ENCODE assay signal across 11 mouse cellular contexts in genomic region chr3:135586471-135586880, GRCm38 (mm10).
DNase-seq lines count a peak whose midpoint lies in the region; ATAC-seq and TF ChIP-seq lines count a peak whose summit lies in the region.
"Had no signal": no experiment of that assay in that cellular context is flagged by ENCODE, and none has a peak within 500 bp of the region (broad histone marks: within the 10 kb centered on the region; RNA-seq: fewer than 3 reads in every experiment).

No protein-coding gene starts in this region.

- TF ChIP-seq POLR2A in thymus, adult 2 months (IDR thresholded peaks at IDR 0.05; ENCODE audit: control insufficient read depth, extremely low read depth, insufficient read depth, low read length, poor library complexity), result no peak

- no peak overlapping the region for H3K9ac ChIP-seq in liver, embryonic 11.5 days (ENCODE audit: low read depth, low read length)
- no peak overlapping the region for H3K9ac ChIP-seq in forebrain, embryonic 16.5 days (replicated peaks; ENCODE audit: low read depth, low read length)
- H3K9ac ChIP-seq: hindbrain, embryonic 15.5 days; limb, embryonic 15.5 days; midbrain, embryonic 15.5 days had no signal

- intact Hi-C loops in gastrocnemius, adult 2 months (cut with DNase I), result no loop called here

- WGBS in thymus, adult 2 months, result 95% methylated on average over 4 of the region's 4 CpGs
- whole genome bisulfite sequencing in liver, embryonic 11.5 days, result 76% methylated on average over 4 of the region's 4 CpGs
- WGBS in forebrain, embryonic 16.5 days, result 83% methylated on average over 4 of the region's 4 CpGs

- no peak for TF ChIP-seq CTCF in gastrocnemius, adult 2 months (IDR thresholded peaks at IDR 0.05)
- no peak for TF ChIP-seq CTCF in thymus, adult 2 months (IDR thresholded peaks at IDR 0.05; ENCODE audit: borderline replicate concordance, control insufficient read depth, extremely low read depth, insufficient read depth, low read length, poor library complexity)

- H3K9me3 ChIP-seq in liver, embryonic 11.5 days (ENCODE audit: control insufficient read depth, low read length), result no peaks in the 10 kb centered on the region
- H3K9me3 ChIP-seq in forebrain, embryonic 16.5 days (ENCODE audit: control insufficient read depth, low read length), result no peaks in the 10 kb centered on the region
- H3K9me3 ChIP-seq: hindbrain, embryonic 15.5 days; limb, embryonic 15.5 days; midbrain, embryonic 15.5 days had no signal

- H3K36me3 ChIP-seq in thymus, adult 2 months (ENCODE audit: control insufficient read depth, insufficient read depth, low read length), result peaks cover 39% of the 10 kb centered on the region
- peaks cover 22% of the 10 kb centered on the region for H3K36me3 ChIP-seq in liver, embryonic 11.5 days (ENCODE audit: control insufficient read depth, insufficient read depth, low read length)
- peaks cover 4% of the 10 kb centered on the region; the same call in 1 of the 2 replicates for H3K36me3 ChIP-seq in forebrain, embryonic 16.5 days (ENCODE audit: control insufficient read depth, insufficient read depth)
- H3K36me3 ChIP-seq: midbrain, embryonic 15.5 days had no signal

- H3K4me2 ChIP-seq in liver, embryonic 11.5 days, result no peak overlapping the region
- H3K4me2 ChIP-seq in forebrain, embryonic 16.5 days (ENCODE audit: low read length), result no peak overlapping the region
- H3K4me2 ChIP-seq: hindbrain, embryonic 15.5 days; limb, embryonic 15.5 days; midbrain, embryonic 15.5 days had no signal

- no peaks in the 10 kb centered on the region for H3K27me3 ChIP-seq in thymus, adult 2 months (ENCODE audit: control insufficient read depth, insufficient read depth, low read length)
- no peaks in the 10 kb centered on the region for H3K27me3 ChIP-seq in liver, embryonic 11.5 days (replicated peaks; ENCODE audit: control insufficient read depth, insufficient read depth, low read length)
- H3K27me3 ChIP-seq in forebrain, embryonic 16.5 days (replicated peaks; ENCODE audit: control insufficient read depth, insufficient read depth, low read length), result no peaks in the 10 kb centered on the region
- H3K27me3 ChIP-seq: hindbrain, embryonic 15.5 days; limb, embryonic 15.5 days; midbrain, embryonic 15.5 days had no signal

- no peak overlapping the region for H3K4me3 ChIP-seq in gastrocnemius, adult 2 months
- no peak overlapping the region for H3K4me3 ChIP-seq in thymus, adult 2 months (ENCODE audit: control insufficient read depth, insufficient read depth, low read length)
- H3K4me3 ChIP-seq in liver, embryonic 11.5 days (ENCODE audit: low read depth, low read length), result no peak overlapping the region
- no peak overlapping the region for H3K4me3 ChIP-seq in forebrain, embryonic 16.5 days (replicated peaks; ENCODE audit: low read length)
- H3K4me3 ChIP-seq: hindbrain, embryonic 15.5 days; limb, embryonic 15.5 days; midbrain, embryonic 15.5 days had no signal

- peak; percentile 36 for DNase-seq in gastrocnemius, adult 2 months
- DNase-seq in gastrocnemius, adult 8-10 months (ENCODE audit: low spot score in 2 of 2), result no peak
- DNase-seq in thymus, postnatal 0 days (ENCODE audit: low spot score), result peak; percentile 29
- no peak for DNase-seq in thymus, adult 2 months
- DNase-seq in liver, embryonic 11.5 days (ENCODE audit: low spot score), result no peak
- no peak for DNase-seq in cerebellum, adult 11-12 months

- peak; percentile 61 for ATAC-seq in liver, embryonic 11.5 days (replicated peaks; ENCODE audit: low FRiP score)
- no peak for ATAC-seq in cerebellum, adult (ENCODE audit: insufficient number of reproducible peaks, low FRiP score, low TSS enrichment)
- ATAC-seq in forebrain, embryonic 16.5 days, result no peak
- ATAC-seq: midbrain, embryonic 15.5 days had no signal

- H3K27ac ChIP-seq in gastrocnemius, adult 2 months, result peak overlapping the region; percentile 59
- no peak overlapping the region for H3K27ac ChIP-seq in thymus, adult 2 months (ENCODE audit: control insufficient read depth, insufficient read depth, low read length)
- H3K27ac ChIP-seq in liver, embryonic 11.5 days (ENCODE audit: low read depth, low read length), result no peak overlapping the region
- H3K27ac ChIP-seq in forebrain, embryonic 16.5 days (ENCODE audit: low read length), result no peak overlapping the region
- H3K27ac ChIP-seq: hindbrain, embryonic 15.5 days; limb, embryonic 15.5 days; midbrain, embryonic 15.5 days had no signal

- H3K4me1 ChIP-seq in thymus, adult 2 months (replicated peaks; ENCODE audit: control insufficient read depth, insufficient read depth, low read length), result peaks cover 14% of the 10 kb centered on the region
- H3K4me1 ChIP-seq in liver, embryonic 11.5 days (replicated peaks; ENCODE audit: control insufficient read depth, insufficient read depth, low read length), result peaks cover 21% of the 10 kb centered on the region
- H3K4me1 ChIP-seq in forebrain, embryonic 16.5 days (replicated peaks; ENCODE audit: control insufficient read depth, insufficient read depth, low read length), result peaks cover 7% of the 10 kb centered on the region

Comparison
In these comparisons a context has a peak if more than half of its experiments do, and no peak if none do; other contexts are left out.
1. DNase-seq: peak in gastrocnemius, adult 2 months (single experiment) and thymus, postnatal 0 days (single experiment); none in gastrocnemius, adult 8-10 months (0 of 2), thymus, adult 2 months (single experiment), liver, embryonic 11.5 days (single experiment) and cerebellum, adult 11-12 months (single experiment).